Mouse (Mus musculus): ENCODE measurements around the gene Notch2.

The Notch2 gene

DNA sequence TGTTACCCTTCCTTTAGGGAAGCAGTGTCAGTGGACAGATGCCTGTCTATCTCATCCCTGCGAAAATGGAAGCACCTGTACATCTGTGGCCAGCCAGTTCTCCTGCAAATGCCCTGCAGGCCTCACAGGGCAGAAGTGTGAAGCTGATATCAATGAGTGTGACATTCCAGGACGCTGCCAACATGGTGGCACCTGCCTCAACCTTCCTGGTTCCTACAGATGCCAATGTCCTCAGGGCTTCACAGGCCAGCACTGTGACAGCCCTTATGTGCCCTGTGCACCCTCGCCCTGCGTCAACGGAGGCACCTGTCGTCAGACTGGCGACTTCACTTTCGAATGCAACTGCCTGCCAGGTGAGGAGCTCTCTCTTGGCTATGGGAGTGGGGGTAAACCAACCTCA lies 59.2 kb downstream of the Notch2 start:
- no peak for DNase-seq (ENCODE audit: low read depth, low spot score)

- no peak for DNase-seq (ENCODE audit: low read depth, low spot score)
Observed at GRCm38 (mm10) chr3:98073545-98073944, 60.2 kb downstream of the Notch2 start.

DNA sequence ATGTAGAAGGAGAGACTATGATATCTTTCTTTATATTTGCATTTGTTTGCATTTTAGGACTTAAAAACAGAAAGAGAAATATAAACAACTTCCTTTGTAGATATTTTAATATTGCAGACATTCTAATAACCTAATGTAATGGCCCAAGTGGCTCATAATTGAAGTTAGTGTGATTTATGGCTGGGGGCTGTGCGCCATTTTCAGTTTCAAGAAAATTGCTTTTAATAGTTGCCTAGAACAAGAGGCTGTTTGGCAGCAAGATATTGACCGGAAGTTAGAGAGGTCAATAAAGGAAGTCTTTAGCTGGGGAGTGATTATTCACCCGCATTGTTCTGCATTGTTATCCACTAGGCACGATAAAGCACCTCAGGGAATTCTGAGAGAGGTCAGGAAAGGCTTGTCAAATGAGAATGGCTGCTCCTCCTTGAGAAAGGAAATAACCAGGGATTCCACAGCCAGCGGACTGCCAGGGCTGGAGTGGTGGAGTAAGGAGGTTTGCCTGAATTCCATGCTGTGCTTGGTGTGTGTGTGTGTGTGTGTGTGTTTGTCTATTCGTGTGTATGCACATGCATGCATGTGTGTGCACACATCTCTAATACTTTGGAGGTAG lies 61.4 kb downstream of the Notch2 start:
- no peak for DNase-seq (ENCODE audit: low read depth, low spot score)

DNA sequence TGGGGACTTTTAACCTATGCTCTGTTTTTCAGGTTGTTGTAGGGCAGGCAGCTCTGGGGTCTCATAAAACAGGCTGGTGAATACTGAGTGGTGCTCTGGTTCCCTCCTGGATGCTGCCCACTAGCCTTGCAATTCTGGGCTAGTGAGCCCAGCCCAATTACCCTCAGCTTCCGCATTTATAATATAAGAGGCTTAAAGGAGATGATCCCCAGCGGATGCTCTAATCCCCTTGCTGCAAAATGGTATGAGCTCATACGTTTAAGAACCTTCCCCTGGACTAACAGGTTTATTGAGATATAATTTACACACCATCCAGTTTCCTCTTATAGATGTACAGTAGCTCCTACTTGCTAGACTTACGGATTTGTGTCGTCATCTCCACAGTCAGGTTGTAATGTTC lies 64.5 kb downstream of the Notch2 start:
- no peak for DNase-seq (ENCODE audit: low read depth, low spot score)

- DNase-seq (ENCODE audit: low read depth, low spot score) = no peak
Observed at GRCm38 (mm10) chr3:98078816-98079215, 65.5 kb downstream of the Notch2 start.

DNA sequence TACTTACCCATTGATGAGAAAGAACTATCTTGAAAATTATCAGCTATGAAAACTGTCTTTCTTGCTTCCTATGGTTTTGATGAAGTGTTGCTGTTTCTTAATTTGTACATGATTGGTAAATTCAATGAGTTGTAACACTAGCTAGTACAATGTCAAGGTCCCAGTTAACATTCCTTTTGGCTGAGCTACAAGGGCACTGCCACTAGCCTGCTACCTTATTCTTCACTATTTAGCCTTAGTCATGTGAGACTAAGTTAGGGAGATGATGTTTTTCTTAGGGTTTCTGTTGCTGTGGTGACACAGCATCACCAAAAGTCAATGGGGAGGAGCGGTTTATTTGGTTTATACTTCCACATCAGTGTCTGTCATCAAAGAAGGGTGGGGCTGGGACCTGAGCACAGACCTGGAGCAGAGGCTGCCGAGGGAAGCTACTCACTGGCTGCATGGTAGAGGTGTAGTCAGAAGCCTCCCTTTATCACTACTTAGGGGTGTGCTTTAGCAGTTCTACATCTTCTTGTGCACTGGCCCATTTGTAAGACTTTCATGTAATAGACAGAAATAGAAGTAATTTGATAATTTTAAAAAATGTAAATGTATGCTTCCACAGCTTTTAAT lies 66.4 kb downstream of the Notch2 start:
- DNase-seq (ENCODE audit: low read depth, low spot score) = no peak

- DNase-seq (ENCODE audit: low read depth, low spot score) = no peak
Observed at GRCm38 (mm10) chr3:98080630-98081029, 67.3 kb downstream of the Notch2 start.

GRCm38 (mm10) chr3:98082188-98082587 lies 68.9 kb downstream of the Notch2 start:
- no peak for DNase-seq (ENCODE audit: low read depth, low spot score)

- no peak for DNase-seq (ENCODE audit: low read depth, low spot score)
Observed at GRCm38 (mm10) chr3:98082972-98083371, 69.6 kb downstream of the Notch2 start.

- DNase-seq (ENCODE audit: low read depth, low spot score) = no peak
Observed at GRCm38 (mm10) chr3:98084061-98084655, 70.8 kb downstream of the Notch2 start.

- DNase-seq (ENCODE audit: low read depth, low spot score) = no peak
Observed at GRCm38 (mm10) chr3:98084870-98085269, 71.5 kb downstream of the Notch2 start.

DNA sequence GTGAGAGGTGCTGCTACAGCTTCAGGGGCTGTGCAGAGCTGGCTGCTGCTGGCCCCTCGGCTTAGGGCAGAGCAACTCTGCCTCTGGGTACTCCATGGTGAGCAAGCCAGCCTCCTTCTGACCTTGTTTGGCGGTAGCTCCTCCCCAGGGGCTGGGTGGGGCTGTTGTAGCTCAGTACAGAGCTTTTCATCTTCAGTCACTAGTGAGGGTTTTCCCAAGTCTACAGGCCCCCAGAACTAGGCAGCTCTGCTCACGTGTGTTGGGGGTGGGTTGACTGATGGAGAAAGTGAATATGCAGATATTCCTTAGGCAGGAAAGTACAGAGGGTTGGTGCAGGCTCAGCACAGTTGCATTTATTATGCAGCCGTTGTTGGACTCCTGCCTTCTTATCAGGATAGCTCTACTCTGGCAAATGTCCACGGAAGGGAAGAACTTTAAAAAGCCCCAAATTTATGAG lies 72.5 kb downstream of the Notch2 start:
- peak; percentile 38 for DNase-seq (ENCODE audit: low read depth, low spot score)

DNA sequence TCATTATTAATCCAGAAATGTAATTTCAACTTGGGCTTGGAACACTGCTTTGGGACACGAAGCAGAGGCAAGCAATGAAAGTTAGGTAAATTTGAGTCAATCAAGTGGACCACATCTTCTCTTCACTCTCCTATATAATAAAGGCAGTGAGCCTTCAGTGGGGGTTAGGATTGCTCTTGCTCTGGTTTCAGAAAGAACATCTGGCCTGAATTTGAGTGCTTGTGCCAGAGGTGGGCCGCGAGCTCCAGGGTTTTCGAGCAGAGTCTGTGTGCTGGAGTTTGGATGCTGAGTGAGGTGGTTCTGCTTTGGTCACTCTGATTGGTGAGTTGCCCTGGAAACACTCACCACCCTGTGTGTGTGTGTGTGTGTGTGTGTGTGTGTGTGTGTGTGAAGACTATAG lies 73.1 kb downstream of the Notch2 start:
- DNase-seq (ENCODE audit: low read depth, low spot score) = peak; percentile 72

GRCm38 (mm10) chr3:98086860-98087259 lies 73.5 kb downstream of the Notch2 start:
- no peak for DNase-seq (ENCODE audit: low read depth, low spot score)

- DNase-seq (ENCODE audit: low read depth, low spot score) = no peak
Observed at GRCm38 (mm10) chr3:98087551-98087950, 74.2 kb downstream of the Notch2 start.

- DNase-seq (ENCODE audit: low read depth, low spot score) = no peak
Observed at GRCm38 (mm10) chr3:98089702-98090101, 76.4 kb downstream of the Notch2 start.

GRCm38 (mm10) chr3:98090129-98090528 lies 76.8 kb downstream of the Notch2 start:
- no peak for DNase-seq (ENCODE audit: low read depth, low spot score)

DNA sequence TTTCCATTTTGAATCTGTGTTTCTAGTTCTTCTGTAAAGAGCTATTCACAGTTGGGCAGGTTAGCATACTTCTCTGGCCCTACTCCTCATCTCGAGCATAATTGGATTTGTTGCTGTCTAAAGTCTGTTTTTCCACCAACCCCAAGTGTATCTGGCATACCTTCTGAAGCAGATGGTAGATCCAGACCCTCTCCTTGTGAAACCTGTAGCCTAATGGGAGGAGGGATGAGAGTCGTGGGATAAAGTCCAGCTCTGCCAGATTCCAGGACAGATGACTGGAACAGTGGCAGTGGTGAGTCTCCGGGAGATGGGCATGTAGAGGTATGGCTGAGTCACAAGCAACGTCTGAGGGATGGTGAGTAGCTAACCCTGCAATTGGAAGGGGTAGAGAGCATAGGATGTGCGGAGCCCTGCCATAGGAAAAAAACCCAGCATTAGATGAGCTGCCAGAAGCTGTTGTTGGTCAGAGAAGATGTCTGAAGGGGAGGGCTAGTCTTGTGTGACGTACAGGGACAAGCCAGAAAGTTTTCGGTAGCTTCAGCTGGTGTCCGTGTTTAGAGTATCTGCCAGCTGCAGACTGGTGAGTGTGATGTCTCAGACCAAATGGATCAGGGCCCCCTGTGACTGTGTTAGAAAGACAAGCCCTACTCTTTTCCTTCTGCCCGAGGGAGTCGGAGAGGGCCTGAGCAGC lies 79.5 kb downstream of the Notch2 start:
- no peak for DNase-seq (ENCODE audit: low read depth, low spot score)

GRCm38 (mm10) chr3:98093954-98094353 lies 80.6 kb downstream of the Notch2 start:
- DNase-seq (ENCODE audit: low read depth, low spot score) = no peak

DNA sequence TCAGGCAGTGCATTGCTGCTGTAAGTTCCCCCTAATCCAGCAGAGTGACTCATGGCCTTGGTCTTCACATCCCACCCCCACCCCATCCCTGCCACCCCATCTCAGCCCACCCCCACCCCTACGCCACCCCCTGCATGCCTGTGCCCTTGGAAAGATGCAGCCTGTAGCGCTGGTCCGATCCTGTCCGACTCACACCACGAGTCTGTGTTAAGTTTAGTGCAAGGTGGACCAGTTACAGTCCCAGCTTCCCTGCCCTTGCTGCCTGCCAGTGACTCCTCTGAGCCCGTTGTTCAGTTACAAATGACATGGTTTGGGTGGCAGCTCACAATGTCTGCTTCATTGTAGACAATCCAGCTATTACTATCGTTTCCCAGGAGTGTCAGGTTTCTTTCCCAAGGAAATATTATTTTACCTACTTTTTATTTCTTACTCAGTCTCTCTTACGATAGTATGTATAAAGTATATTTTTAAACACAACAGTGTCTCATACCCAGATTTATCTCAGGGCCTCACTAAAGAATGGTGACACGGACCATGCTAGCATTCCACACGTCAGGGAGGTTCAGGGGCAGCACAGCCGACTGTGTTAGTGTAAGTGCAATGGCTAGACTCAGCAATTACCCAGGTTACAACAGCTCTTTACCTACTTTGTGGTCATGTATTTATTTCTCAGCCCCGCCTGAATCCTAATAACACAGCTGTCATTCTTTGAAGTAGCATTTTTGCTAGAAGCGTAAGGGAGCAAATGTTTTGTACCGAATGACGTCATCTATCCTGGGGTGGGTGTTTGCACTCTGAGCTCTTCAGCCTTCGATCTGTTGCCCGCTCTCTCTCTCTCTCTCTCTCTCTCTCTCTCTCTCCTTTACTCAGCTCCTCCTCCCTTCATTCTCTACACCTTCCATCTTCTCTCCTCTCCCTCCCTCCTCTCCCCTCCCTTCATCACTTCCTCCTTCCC lies 81.6 kb downstream of the Notch2 start:
- no peak for DNase-seq (ENCODE audit: low read depth, low spot score)

- no peak for DNase-seq (ENCODE audit: low read depth, low spot score)
Observed at GRCm38 (mm10) chr3:98096981-98097380, 83.7 kb downstream of the Notch2 start.
